Mouse (Mus musculus) testis, postnatal 10 days (tissue): Measurements from ENCODE around the gene Tbc1d5.
"Not testable (repeated sequence)": the region's sequence is repeated elsewhere in the genome, so short reads cannot be mapped to it uniquely, and the experiment has no call there.

Experiments
- DNase-seq: peaks from one replicate; pipeline ENCODE4 v3.0.0; 2021; ENCODE audit warnings: low spot score

Gene Tbc1d5

DNA sequence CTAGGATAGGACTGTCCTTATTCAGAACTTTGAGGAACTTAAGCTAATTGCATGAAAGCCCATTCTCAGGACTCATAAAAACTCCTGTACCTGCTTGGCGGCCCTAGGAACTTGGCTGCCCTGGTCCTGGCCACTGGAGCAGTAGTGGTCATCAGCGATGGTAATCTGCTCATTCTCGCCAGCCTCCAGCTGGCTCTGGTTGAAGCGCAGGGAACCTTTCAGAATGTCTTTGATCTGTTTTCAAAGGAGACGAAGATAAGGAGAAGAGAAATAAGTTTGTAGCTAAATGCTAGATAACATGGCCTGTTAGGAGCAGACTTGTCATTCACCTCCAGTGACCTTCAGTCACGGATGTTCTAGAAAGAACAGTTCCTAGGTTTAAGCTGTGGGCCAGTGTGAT, 437.8 kb downstream of the Tbc1d5 start:
- no peak for DNase-seq

DNA sequence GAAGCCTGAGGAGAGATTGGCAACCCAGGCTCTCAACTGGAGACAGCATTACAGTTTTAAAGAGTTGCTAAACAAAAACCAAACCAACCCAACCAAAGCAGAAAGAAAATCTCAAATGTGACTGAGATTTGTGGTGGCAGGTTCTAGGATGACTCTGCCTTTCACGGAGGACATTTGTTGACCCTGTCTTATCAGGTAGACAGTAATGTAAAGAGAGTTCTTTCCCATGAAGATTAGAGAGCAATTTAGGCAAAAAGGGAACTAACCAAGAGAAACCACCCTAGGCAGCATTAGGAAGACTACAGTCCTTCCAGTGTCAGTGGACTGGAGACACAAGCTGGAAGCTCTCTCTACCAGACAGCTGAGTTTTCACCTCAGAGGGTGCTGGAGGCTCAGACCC, 438.3 kb downstream of the Tbc1d5 start:
- DNase-seq = no peak

DNA sequence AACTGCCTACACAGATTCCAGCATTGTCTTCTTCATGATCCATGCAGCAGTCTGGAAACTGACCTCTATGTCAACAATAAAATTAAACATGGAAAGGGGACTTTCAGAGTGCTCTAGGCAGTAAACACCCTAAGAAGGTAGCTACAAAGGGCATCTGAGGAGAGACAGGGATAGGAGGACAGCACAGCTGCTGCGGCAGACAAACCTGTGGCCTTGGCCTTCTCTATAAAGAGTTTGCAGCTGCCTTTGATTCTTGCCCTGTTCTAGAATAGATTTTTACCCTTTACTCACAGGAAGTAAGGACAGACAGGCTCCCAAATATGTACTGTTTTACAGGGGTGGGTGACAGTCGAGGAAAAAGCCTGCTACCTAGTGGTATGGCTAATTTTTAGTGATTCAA, 440.7 kb downstream of the Tbc1d5 start:
- no peak for DNase-seq

DNA sequence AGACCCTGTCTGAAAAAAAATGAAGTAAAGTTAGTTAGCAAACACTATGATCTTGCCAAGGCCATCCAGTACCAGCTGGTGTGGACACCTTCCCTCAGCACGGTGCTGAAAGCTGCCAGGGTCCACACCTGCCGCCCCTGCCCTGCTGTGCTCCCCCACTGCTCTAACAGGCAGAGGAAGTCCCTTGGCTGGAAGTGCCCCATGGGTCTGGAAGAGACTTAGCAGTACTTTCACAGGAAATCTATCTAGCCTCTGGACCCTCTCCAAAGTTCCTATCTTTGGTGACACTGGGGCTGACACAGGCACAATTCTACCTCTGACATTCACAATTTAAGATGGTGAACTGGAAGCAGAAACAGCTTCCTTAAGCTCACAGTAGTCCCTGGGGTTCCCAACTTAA, 442.1 kb downstream of the Tbc1d5 start:
- DNase-seq = no peak

DNA sequence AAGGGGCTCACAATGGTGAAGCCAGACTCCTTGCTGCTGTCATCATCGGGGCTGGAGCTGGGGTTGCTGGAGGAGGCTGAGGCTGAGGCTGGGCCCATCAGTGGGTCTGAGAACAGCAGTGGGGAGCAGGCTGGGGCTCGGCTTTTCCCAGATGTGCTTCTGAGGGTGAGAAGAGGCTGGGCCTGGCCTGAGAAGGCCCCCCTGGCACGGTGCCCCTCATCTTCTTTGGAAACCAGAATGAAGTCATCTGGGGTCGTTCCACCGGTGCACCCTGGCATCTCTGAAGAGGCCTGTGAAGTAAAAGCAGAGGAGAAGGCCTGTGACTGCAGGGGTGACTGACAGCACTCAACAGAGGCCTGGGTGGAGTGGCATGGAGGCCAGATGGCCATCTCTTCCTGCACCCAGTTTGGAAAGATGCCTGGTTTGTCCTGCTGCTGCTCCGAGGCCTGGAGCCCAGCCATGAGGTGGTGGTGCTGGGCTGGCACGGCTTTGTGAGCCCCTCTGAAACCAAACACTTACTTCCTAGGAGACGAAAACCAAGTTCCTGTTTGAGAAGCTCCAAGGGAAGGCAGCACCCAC, 443.1 kb downstream of the Tbc1d5 start:
- DNase-seq = peak; percentile 62

DNA sequence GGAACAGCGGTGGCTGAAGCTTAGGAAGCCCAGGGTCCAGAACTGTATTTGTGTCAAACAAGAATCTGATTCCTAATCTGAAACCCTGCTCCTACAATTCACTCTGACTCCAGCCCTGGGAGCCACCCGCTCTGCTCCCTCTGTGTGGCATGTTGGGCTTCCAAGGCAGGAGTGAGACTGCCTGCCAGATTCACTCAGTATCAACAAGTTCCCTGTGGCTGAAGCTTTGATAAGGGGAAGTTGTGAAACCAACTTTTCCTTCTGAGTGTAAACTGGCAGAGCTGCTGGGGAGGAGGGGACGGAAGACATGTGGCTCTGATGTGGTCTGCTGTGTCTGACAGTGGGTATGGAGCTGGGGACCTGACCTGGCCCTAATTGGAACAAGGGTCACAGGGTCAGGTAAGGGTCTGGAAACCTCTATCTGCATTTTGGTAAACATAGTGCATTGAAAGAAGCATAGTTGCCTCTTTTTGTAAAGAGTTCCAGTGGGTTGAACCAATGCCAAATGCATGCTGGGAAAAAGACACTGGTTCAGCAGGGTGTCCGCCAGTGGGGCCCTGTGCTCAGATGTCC, 443.7 kb downstream of the Tbc1d5 start:
- no peak for DNase-seq

DNA sequence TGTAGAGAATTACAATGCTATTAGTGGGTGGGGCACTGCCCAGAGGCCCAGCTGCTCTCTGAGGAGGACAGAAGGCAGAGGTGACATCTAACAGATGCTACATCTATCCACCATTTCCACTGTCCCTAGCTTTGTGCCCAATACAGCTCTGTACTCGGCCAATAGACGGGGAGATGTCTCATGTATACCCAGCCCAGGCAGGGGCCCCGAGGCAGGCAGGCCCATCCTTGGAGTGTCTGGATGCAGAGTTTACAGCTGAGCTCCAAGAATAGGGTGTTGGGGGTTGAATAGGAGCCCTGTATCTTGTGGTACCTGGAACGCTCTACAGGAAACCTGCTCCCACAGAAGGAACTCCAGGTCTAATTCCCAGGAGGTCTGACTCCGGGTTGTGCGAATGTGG, 444.4 kb downstream of the Tbc1d5 start:
- DNase-seq = no peak

DNA sequence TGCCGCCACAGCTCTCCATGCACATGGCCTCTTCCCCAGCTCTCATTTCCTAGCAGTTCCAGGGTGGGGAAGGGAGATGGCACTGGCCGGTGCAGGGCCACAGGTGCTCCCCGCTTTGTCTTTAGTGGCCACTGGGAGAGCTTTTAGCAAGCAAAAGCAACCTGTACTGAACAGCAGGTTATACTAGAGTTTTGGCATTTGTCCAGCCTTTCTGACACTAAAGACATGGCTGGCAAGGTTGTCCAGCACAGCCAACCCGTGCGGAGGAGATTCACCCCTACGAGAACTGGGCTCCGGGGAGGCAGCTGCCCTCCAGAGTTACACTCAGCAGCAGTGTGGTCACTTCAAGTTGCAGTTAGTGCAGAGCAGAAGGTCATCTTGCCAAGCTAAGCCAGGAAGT, 445.8 kb downstream of the Tbc1d5 start:
- DNase-seq = no peak

DNA sequence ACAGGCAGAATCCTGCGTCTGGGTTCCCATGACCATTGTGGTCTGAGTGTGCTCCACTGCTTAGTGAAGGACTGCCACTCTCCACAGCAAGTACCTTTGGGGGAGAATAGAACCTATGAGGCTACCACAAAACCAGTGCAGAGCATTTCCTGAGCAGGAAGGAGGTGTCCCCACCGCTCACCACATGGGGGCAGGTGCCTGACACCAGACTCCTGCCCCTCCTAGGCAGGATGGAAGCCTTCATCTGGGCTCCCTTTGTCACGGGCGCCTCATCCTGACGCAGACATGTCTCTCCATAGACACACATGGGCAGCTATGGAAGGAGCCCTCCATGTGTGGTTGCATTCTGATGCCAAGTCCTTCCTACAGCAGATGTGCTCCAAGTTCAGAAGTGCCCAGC, 447.3 kb downstream of the Tbc1d5 start:
- no peak for DNase-seq

DNA sequence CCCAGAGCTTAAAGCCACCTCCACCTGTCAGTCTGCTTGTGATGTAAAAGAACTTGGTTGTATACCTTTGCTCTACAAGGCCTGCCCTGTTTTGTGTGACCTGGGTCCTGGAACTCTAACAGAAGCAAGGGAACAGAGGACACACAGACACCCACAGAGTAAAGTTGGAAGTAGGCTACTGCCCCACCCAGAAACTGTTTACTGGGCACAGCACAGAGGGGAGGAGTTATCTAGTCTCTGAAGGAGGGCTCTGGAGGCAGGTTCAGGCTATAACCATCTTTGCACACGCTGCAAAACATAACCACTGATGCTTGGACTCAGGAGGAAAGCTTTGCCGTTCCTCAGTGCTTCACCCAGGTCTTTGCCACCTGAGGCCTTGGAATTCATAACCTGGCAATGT, 448.3 kb downstream of the Tbc1d5 start:
- DNase-seq = no peak

DNA sequence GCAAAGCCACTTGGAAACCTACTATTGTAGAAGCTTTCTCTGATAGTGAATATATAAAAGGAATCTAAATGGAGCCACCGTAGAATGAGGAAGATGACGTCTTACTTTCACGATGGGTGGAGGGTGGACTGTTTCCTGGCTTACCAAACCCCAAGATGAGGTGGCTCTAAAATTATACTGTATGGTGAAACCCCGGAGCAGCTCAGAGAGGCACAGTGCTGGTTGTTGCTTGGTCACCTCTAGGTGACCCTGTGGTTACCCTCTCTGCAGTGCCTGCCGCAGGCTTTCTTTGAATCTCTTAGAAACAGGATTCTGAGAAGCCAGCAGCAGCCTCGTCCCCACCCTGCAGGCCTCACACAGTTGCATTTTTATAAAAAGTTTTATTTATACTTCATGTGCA, 449.6 kb downstream of the Tbc1d5 start:
- no peak for DNase-seq

DNA sequence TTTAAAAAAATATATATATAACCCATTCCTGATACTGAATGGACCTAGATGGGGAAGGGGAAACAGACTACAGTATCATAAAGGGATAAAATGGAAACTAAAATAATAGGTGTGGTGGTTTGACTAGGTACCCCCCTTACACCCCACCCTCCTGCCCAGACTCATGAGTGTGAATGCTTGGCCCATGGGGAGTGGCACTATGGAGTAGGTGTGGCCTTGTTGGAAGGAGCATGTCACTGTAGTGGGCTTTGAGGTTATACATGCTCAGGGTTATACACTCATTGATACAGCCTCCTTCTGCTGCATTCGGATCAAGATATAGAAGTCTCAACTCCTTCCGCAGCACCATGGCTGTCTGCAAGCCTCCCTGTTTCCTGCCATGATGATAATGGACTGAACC, 450.1 kb downstream of the Tbc1d5 start:
- no peak for DNase-seq

DNA sequence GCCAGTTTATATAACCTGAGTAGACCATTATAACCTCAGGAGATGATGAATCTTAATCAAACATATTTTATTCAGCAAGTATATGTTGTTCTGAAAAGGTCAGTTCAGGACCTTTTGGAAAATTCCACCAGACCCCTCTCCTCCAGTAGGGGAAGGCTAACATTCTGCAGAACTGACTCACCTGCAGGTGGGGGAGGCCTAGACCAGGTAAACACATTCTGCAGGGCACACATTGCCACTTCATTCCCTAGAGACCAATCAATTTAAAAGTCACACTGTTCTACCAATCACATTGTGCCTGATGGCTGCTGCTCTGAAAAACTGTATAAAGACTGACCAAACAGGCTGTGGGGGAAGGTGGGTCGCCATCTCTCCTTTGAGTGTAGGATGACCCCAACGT, 452.9 kb downstream of the Tbc1d5 start:
- DNase-seq = no peak

DNA sequence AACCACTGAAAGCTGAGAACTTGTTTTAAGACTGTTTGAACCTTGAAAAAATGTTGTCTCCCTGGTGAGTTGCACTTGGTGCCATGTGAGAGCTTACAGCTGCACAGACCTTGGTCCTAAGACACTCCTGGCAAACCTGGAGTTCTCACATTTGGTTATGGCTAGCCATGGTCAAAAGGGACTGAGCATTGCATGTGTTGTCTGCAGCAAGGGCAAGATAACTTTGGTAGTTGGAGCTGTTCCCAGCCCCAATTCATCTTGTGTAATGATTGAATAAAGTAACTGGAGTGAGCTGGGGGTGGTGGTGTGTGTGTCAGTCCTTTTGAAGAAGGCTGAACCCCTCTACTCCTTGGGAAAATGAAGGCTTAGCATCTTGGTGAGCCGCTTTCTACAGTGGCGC, 454.8 kb downstream of the Tbc1d5 start:
- DNase-seq = no peak

DNA sequence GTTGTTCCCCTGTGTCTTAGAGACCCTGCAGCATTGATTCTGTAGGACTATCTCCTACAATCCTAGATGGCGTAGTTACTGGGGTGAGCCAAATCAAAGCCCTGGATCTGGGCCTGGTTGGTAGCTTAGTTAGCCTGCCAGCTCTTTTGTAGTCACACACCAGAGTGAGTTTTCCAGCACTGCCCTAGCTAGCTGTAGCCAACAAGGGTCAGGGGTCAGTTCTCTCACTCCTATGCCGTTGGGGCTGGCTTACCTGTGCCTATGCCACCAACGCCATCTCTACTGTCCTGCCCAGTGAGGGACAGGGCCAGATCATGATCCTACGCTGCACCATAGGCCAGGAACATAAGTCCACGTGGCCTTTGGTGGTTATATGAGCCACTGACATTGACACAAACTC, 461.6 kb downstream of the Tbc1d5 start:
- DNase-seq = no peak

DNA sequence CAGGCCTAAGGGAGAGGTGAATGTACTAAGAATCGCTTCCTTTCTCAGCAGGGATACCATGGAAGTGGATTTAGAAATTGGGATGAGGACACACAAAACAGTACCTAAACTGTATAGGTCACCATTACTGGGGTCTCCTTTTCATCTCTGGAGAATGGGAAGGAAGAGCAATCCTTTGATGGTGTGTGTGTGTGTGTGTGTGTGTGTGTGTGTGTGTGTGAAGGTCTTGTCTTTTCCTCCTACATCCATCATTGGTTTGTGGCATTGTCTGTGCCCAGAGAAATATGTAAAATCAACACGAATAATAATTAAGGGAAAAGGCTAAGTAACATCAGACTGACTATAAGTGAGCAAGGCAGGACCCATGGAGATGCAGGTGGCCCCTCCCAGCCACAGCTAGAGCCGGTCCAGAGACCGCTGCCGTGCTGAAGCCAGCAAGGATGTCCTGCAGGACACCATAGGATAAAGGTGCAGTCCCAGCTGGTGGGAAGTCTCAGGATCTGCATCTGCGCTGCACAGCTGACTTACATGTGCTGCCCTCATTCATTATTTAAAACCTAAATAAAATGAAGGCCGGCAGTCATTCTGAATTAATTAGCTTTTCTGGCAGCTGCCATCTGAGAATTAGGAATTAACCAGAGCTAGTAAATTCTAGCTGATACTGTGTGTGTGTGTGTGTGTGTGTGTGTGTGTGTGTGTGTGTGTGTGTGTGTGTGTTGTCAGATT, 468.5 kb downstream of the Tbc1d5 start:
- DNase-seq = no peak

DNA sequence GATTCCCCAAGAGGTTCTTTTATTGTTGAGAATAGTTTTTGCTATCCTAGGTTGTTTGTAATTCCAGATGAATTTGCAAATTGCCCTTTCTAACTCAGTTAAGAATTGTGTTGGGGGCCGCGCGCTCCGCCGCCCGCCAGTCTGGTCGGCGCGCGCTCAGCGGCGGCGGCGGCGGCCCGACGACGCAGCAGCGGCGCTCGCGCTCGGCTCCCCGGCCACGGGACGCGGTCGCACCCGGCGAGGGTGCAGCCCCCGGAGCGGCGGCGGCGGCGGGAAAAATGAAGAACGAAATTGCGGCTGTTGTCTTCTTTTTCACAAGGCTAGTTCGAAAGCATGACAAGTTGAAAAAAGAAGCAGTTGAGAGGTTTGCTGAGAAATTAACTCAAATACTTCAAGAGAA, 480.7 kb downstream of the Tbc1d5 start:
- DNase-seq = not testable (repeated sequence)

DNA sequence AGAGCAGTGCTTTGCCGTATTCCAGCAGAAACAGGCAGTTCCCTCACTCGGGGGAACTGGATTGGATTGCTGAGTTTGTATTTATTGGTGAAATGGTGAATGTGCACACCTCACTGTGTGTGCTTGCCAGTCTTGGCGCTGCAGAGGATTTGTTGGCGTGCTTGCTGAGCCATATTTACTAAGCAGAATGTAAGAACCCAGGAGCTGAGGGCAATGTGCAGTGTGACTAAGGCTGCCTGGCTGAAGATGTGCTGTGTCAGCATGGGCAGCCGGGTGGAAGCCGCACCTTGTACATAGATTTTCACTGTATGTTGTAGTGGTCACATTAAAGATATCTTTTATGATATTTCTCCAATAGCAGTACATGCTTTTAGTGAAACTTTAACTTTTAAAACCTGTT, 491.0 kb downstream of the Tbc1d5 start:
- DNase-seq = no peak

DNA sequence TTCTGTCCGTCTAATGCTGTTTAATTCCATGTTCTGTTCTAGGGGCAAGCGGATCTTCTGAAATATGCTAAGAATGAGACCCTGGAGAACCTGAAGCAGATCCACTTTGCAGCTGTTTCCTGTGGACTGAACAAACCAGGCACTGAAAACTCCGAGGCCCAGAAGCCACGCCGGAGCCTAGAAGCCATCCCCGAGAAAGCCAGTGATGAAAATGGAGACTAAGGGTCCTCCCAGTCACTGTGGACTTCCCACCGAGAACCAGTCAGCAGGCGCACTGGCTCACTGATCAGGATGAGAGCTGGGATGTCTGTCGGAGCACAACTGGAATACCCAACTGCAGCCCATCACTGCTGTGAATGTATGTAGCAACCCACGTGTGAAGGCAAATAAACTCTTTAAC, 491.5 kb downstream of the Tbc1d5 start:
- no peak for DNase-seq

DNA sequence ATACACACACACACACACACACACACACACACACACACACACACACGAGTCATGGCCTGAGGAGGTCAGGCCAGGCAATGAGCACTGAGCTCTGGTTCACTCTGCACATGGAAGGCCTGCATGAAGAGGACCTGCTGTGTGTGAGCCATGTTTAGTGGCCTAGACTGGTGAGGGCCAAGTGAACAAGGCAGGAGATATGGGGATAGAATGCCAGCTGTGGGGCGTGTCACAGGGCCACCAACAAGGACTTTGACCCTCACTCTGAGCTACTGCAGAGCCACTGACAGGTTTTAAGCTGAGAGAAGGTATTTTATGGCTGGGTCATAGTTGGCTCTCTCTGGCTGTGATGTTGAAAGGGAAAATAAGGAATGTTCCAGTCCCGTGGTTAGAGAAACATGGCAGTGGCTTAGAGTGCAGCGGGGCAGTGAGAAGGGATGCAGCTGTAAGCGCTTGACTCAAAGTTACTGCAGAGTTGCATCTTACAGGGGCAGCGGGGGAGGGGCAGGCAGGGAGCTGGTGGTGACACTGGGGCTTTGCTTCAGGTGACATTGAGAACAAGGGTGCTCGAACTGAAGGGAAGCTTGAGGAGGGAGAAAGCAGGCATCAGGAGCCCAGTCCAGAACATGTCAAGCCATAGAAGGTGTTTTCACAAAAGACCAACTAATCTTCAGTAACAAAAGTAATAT, 494.0 kb downstream of the Tbc1d5 start:
- DNase-seq = no peak
